Mouse (Mus musculus) embryonic fibroblast, embryonic 13.5 days (primary cell): ENCODE measurements around the gene Rinl. TPM values are rescaled to one million over a fixed set of nuclear protein-coding genes. Genes with fewer than 3 reads are reported as not detected.

Source experiments
- H3K27ac ChIP-seq: 2 replicates; pipeline ENCODE4 v1.5.1; 2012; ENCODE audit warnings: low read length, control low read depth, inconsistent platforms; ENCODE audit not compliant: insufficient read depth
- H3K4me1 ChIP-seq: 2 replicates; pipeline ENCODE4 v1.6.1; 2011; ENCODE audit warnings: low read length; ENCODE audit not compliant: control insufficient read depth, insufficient read depth
- H3K4me3 ChIP-seq: 2 replicates; pipeline ENCODE4 v1.5.1; 2011; ENCODE audit warnings: mild to moderate bottlenecking, control low read depth, low read length; ENCODE audit not compliant: insufficient read depth
- CTCF ChIP-seq: IDR thresholded peaks from 2 replicates; pipeline ENCODE4 v1.5.1; 2011; ENCODE audit warnings: mild to moderate bottlenecking, control low read depth, low read length, moderate library complexity, borderline replicate concordance; ENCODE audit not compliant: insufficient read depth
- POLR2A ChIP-seq: IDR thresholded peaks from 2 replicates; pipeline ENCODE4 v1.6.1; 2011; ENCODE audit warnings: low read depth, mild to moderate bottlenecking, control low read depth, low read length, moderate library complexity
- polyA plus RNA-seq: library from polyadenylated mRNA; stranded (reverse); fragments of >200 nt; gene quantifications from 2 replicates; pipeline ENCODE4 v1.2.4, GENCODE M21; 2011; ENCODE audit warnings: low read depth; ENCODE audit not compliant: missing spikeins, insufficient read length

Rinl gene
- polyA plus RNA-seq, 1 experiment, result 0.77 TPM

GRCm38 (mm10) chr7:28814306-28815034 is 25.7 kb downstream of the Rinl start:
- Histone ChIP-seq H3K27ac (no peak overlapping the region), H3K4me3 (no peak overlapping the region), H3K4me1 (peaks cover 7% of the 10 kb centered on the region)
- TF ChIP-seq CTCF (no peak), POLR2A (no peak)

DNA sequence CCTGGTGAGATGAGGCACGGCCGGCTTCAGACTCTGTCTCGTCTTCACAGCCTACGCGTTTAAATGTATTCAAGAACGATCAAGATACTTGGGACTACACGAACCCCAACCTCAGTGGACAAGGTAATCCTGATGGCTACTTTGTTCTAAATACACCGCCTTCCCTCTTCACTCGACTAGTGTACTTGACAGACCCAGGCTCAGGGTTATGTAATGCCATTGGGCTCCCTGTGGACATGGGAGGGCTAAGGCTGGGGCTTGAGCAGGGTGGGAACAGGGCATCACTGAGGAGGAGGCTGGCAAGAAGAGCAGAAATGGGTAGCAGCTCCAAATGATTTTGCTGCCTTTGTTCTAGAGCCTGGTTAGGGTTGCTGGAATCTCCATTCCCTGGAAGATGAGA is 26.5 kb downstream of the Rinl start:
- Histone ChIP-seq H3K4me3 (no peak overlapping the region), H3K4me1 (peaks cover 12% of the 10 kb centered on the region), H3K27ac (no peak overlapping the region)
- TF ChIP-seq CTCF, result no peak
- no peak for TF ChIP-seq POLR2A

GRCm38 (mm10) chr7:28816201-28816600 is 27.4 kb downstream of the Rinl start:
- Histone ChIP-seq H3K27ac (no peak overlapping the region), H3K4me3 (no peak overlapping the region), H3K4me1 (peaks cover 20% of the 10 kb centered on the region)
- TF ChIP-seq POLR2A (no peak), CTCF (no peak)

DNA sequence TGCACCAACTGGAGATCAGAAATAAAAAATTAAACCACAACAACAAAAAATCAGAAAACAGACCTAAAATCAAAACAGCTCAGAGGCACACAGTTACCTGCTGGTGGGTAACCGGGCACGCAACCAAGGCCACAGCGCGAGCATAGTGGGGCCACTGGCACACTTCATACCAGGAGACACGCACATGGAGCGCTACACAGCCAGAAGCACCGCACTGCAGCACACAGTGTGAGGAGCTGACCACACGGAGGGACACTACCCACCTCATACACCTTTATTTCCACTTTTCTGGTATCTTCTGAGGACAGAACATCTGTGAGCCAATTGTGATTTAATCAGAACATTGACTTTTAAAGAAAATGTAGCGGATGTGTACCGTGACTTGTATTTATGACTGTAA is 28.2 kb downstream of the Rinl start:
- Histone ChIP-seq H3K4me1 (peaks cover 20% of the 10 kb centered on the region), H3K27ac (no peak overlapping the region), H3K4me3 (no peak overlapping the region)
- TF ChIP-seq POLR2A, result no peak
- TF ChIP-seq CTCF, result no peak

GRCm38 (mm10) chr7:28817524-28817923 is 28.8 kb downstream of the Rinl start:
- TF ChIP-seq POLR2A, result no peak
- no peak for TF ChIP-seq CTCF
- Histone ChIP-seq H3K4me3 (no peak overlapping the region), H3K27ac (no peak overlapping the region), H3K4me1 (peaks cover 25% of the 10 kb centered on the region)

GRCm38 (mm10) chr7:28817957-28818356 is 29.2 kb downstream of the Rinl start:
- Histone ChIP-seq H3K4me3 (no peak overlapping the region), H3K27ac (no peak overlapping the region), H3K4me1 (peaks cover 26% of the 10 kb centered on the region)
- TF ChIP-seq CTCF, result no peak
- TF ChIP-seq POLR2A, result no peak

DNA sequence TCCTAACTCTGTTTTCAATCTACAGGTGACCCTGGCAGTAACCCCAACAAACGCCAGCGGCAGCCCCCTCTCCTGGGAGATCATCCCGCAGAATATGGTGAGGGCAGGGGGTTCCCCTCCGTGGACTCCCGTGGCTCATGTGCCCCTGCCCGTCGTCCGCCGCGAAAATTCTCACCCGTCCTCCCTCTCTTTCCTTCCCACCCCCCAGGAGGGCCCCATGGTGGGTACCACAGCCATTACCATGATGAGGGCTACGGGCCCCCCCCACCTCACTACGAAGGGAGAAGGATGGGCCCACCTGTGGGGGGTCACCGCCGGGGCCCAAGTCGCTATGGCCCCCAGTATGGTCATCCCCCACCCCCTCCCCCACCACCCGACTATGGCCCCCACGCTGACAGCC is 29.7 kb downstream of the Rinl start:
- no peak overlapping the region for H3K27ac ChIP-seq
- no peak overlapping the region for H3K4me3 ChIP-seq
- H3K4me1 ChIP-seq, result peaks cover 26% of the 10 kb centered on the region
- TF ChIP-seq POLR2A (no peak), CTCF (no peak)

GRCm38 (mm10) chr7:28818861-28819452 is 30.2 kb downstream of the Rinl start:
- Histone ChIP-seq H3K4me1 (peaks cover 26% of the 10 kb centered on the region), H3K4me3 (no peak overlapping the region), H3K27ac (no peak overlapping the region)
- no peak for TF ChIP-seq POLR2A
- TF ChIP-seq CTCF, result no peak

GRCm38 (mm10) chr7:28819571-28819970 is 30.8 kb downstream of the Rinl start:
- TF ChIP-seq POLR2A (no peak), CTCF (no peak)
- Histone ChIP-seq H3K4me3 (no peak overlapping the region), H3K4me1 (peaks cover 26% of the 10 kb centered on the region), H3K27ac (no peak overlapping the region)

DNA sequence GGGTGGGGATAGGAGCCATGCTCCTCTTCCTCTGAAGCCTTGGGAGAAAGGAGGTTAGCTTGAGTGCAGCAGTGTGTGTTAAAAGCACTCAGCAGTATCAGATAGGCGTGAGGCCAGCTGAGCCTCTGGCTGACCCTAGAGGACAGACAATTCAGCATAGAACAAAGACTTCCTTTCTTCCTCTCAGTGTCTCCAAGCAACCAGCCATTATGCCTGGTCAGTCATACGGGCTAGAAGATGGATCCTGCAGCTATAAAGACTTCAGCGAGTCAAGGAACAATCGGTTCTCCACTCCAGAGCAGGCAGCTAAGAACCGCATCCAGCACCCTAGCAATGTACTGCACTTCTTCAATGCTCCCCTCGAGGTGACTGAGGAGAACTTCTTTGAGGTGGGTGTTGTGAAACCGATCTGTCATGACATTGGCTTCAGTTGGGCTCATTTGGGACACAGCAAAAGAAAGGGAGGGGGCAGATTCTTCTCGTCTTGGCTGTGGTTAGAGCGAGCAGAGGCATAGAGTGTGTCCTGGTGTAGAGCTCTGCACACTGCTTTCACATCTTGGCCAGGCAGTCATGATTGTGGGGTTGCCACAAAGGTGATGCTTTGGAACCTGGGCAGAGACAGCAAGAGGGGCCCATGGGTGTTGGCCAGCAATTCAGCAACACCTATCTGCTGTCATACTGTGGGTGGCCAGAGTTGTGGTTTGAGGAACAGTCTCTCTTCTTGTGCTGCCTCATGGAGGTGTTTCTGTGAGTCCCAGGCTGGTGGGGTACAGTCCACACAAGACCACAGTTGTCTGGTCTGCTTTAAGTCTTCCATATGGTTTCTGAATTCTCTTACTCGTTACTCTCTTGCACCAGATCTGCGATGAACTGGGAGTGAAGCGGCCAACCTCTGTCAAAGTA is 31.8 kb downstream of the Rinl start:
- Histone ChIP-seq H3K27ac (peak overlapping the region; percentile 78), H3K4me1 (peaks cover 26% of the 10 kb centered on the region)
- TF ChIP-seq CTCF (no peak), POLR2A (0 out of 2 replicates have a peak, but pooled peaks have one; percentile 29)

More for the DNA sequence above, 31.8 kb downstream of the Rinl start:
- no peak overlapping the region for H3K4me3 ChIP-seq
